Mouse (Mus musculus) bone marrow, adult 2 months (tissue): ENCODE measurements around the gene Irs4.

Experiments used
- CTCF ChIP-seq: fragments of 200-500 bp; IDR thresholded peaks from 2 replicates; pipeline ENCODE4 v1.5.1; 2011; ENCODE audit warnings: low read length, control low read depth; ENCODE audit not compliant: control insufficient read depth, insufficient read depth
- POLR2A ChIP-seq: fragments of 200-500 bp; IDR thresholded peaks from 2 replicates; pipeline ENCODE4 v1.6.1; 2011; ENCODE audit warnings: low read depth, mild to moderate bottlenecking, control low read depth, low read length, borderline replicate concordance; ENCODE audit not compliant: control insufficient read depth

GRCm38 (mm10) chrX:141724937-141725918 is at the start of gene Irs4:
- no peak for TF ChIP-seq CTCF
- no peak for TF ChIP-seq POLR2A
